Mouse (Mus musculus) left cerebral cortex, adult 18-20 months (tissue): ENCODE data around the gene Dnajb1. TPM values are rescaled to one million over a fixed set of nuclear protein-coding genes. Genes with fewer than 3 reads are reported as not detected.

ENCODE experiments used
- DNase-seq, 2 experiments: peaks; one replicate each; pipeline ENCODE4 v3.0.0; 2021 to 2022; ENCODE audit warnings: low spot score in 2 of 2, mixed read lengths in 1 of 2
- total RNA-seq, 2 experiments: library from RNA; stranded (reverse); gene quantifications; 2 replicates each; pipeline ENCODE4 v1.2.3; 2021

Gene Dnajb1
- total RNA-seq, 2 experiments from 2014 or later, result 61.3 to 66.7 TPM

- no peak for DNase-seq
Observed at GRCm38 (mm10) chr8:83609086-83609485, 1.1 kb downstream of the Dnajb1 start.

- DNase-seq, result no peak
Observed at GRCm38 (mm10) chr8:83609547-83610180, 1.7 kb downstream of the Dnajb1 start.

GRCm38 (mm10) chr8:83611921-83612320 is 3.9 kb downstream of the Dnajb1 start:
- DNase-seq, result no peak

- DNase-seq, result no peak
Observed at GRCm38 (mm10) chr8:83613695-83614094, 5.7 kb downstream of the Dnajb1 start.

GRCm38 (mm10) chr8:83616625-83617024 is 8.6 kb downstream of the Dnajb1 start:
- DNase-seq, result no peak

GRCm38 (mm10) chr8:83617111-83617510 is 9.1 kb downstream of the Dnajb1 start:
- DNase-seq, result peak; percentile 51 to 59

- DNase-seq, result no peak
Observed at GRCm38 (mm10) chr8:83618566-83618965, 10.6 kb downstream of the Dnajb1 start.

GRCm38 (mm10) chr8:83619568-83620285 is 11.7 kb downstream of the Dnajb1 start:
- no peak for DNase-seq

GRCm38 (mm10) chr8:83621691-83622388 is 13.8 kb downstream of the Dnajb1 start:
- no peak for DNase-seq

GRCm38 (mm10) chr8:83622389-83622989 is 14.5 kb downstream of the Dnajb1 start:
- peak; percentile 96 to 97 for DNase-seq

- DNase-seq, result no peak
Observed at GRCm38 (mm10) chr8:83623549-83623948, 15.6 kb downstream of the Dnajb1 start.

GRCm38 (mm10) chr8:83624739-83625138 is 16.7 kb downstream of the Dnajb1 start:
- DNase-seq, result no peak

GRCm38 (mm10) chr8:83625676-83626299 is 17.8 kb downstream of the Dnajb1 start:
- no peak for DNase-seq

GRCm38 (mm10) chr8:83632083-83632707 is 24.2 kb downstream of the Dnajb1 start:
- no peak for DNase-seq

- no peak for DNase-seq
Observed at GRCm38 (mm10) chr8:83638856-83639255, 30.9 kb downstream of the Dnajb1 start.

- no peak for DNase-seq
Observed at GRCm38 (mm10) chr8:83639649-83640048, 31.7 kb downstream of the Dnajb1 start.

- no peak for DNase-seq
Observed at GRCm38 (mm10) chr8:83647511-83647910, 39.5 kb downstream of the Dnajb1 start.

GRCm38 (mm10) chr8:83648031-83648430 is 40.0 kb downstream of the Dnajb1 start:
- DNase-seq, result no peak

- DNase-seq, result no peak
Observed at GRCm38 (mm10) chr8:83649699-83650098, 41.7 kb downstream of the Dnajb1 start.

- DNase-seq, result peak; percentile 95 to 96
Observed at GRCm38 (mm10) chr8:83652030-83652743, 44.2 kb downstream of the Dnajb1 start, which contains the start of gene Gipc1. Gipc1 (plus strand) TSS chr8:83652677.
